Mouse (Mus musculus) megakaryocyte, embryonic 14.5 days (primary cell): Measurements from ENCODE around the gene Daglb.

Source experiments
- FLI1 ChIP-seq: IDR thresholded peaks from 2 replicates; pipeline ENCODE4 v1.6.1; 2012; ENCODE audit warnings: low read length, inconsistent platforms, mixed read lengths
- GATA1 ChIP-seq: IDR thresholded peaks from 3 replicates; pipeline ENCODE4 v1.6.1; 2012; ENCODE audit warnings: mixed read lengths, low read length, inconsistent platforms, borderline replicate concordance

DNA sequence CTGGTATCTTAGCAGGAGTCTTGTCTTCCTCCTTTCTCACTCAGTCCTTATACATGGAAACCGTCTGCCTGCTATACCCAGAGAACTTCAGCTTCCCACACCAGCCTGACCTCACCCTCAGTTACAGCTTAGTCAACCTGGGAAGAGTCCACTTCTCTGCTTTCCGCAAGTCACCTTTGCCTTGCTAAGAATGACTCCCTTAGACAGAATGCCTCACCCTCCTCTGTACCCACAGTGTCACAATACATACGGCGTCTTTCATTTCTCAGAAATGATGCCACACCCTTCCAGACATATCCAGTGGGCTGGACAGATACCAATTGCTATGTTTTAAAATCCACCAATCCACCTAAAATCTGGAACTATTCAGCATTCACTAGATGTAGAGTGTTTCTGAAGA lies 47.9 kb downstream of the Daglb start:
- TF ChIP-seq GATA1 (no peak), FLI1 (no peak)
